Mouse (Mus musculus): ENCODE measurements around the gene Trip4.

Gene Trip4

DNA sequence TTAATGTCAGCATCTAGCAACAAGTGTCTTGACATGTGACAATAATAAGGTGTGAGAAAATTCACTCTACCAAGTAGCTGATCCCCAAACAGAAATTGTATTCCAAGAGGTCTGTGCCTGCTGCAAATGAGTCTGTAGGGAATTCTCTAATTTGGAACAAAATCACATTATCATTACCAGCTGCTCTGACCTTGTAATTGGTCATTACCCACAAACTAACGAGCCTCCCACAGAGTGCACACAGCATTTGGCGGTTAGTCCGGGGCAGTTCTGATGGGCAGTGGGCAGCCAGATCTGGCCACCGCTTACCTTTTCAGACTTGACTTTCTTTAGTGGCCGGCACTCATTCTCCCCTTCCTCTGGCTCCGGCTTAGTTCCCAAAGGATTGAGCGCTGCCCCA, 114.3 kb downstream of the Trip4 start:
- no peak for DNase-seq (ENCODE audit: low read depth, low spot score)

DNA sequence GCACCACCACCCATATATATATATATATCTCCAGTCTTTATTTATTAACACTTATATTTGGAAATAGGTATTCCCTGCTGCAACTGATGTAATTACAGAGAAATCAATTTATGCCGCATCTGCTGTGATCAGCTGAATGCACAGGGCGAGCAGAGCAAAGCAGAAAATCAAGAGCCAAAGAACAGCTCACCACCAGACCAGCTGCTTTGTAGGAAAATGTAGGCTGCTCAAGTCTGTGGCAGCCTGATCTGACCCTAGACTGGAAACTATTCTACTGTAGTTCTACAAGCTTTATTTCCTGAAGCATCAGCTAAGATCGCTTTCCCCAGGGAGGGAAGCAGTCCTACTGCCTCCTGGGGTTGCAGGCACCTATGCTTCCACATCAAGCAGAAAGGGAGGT, 115.1 kb downstream of the Trip4 start:
- no peak for DNase-seq (ENCODE audit: low read depth, low spot score)

DNA sequence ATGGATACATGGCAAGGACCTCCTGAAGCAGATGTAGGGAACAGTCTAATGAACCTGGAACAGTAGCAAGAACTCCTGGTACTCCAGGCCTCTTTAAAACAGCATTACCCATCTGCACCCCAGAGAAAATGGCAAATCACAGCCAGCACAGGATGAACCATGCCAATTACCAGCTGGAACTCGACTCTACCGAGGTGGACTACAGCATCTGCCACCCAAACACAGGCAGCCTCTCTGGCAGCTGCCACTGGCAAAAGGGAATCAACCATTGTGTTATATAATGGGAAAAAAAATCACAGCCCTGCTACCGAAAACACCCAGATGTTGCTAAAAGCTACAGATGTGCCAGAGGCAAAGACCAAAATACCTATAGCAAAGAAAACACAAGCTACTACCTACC, 115.5 kb downstream of the Trip4 start:
- DNase-seq (ENCODE audit: low read depth, low spot score), result no peak

DNA sequence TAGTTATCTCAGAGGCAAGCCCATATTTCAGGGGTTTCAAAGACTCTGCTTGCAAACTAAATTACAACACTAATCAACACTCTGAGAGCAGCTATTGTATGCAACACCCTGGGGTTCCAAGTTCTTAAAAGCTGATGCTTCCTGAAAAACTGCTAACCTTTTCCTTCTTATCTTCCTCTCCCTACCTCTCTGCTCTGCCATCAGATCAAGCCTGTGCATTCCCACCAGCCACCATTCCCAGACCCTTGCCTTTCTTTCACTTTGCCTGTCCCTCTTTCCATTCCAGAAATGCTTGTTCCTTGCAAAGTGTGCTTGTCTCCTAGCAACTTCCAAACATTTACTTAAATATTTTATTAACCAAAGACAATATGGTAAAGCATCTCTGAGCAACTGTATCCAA, 116.7 kb downstream of the Trip4 start:
- no peak for DNase-seq (ENCODE audit: low read depth, low spot score)

DNA sequence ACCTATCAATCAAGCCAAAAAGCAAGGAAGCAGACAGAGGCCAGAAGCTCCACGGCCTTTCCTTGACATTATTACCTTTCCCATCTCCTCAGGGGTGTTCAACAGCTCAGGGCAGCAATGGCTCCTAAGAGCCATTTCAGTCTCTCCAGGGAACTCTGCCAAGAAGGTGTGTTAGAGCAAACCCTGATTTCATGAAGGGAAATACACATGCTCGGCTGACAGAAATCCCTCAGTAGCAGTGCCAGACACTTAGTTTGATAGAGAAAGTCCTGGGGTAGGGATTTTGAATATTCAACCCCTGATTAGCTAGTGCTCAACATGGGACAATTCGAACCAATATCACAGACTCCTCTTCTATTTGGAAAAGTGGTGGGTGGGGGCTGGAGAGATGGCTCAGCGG, 117.5 kb downstream of the Trip4 start:
- DNase-seq (ENCODE audit: low read depth, low spot score), result no peak

DNA sequence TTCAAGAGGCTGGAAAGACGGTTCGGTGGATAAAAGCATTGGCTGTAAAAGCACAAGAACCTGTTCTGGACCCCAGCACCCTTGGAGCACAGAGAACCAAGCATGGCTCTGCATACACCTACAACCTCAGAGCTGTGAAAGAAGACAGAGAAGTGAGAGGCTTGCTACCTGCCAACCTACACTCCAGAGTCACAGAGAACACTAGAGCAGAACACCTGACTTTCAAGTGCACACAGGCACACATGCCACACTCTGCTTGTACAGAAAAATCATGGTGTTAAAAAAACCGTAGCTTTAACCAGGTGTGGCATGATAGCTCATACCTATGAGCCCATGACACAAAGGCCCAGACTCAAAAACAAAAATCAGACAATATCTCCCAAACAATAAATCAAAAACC, 118.8 kb downstream of the Trip4 start:
- no peak for DNase-seq (ENCODE audit: low read depth, low spot score)

DNA sequence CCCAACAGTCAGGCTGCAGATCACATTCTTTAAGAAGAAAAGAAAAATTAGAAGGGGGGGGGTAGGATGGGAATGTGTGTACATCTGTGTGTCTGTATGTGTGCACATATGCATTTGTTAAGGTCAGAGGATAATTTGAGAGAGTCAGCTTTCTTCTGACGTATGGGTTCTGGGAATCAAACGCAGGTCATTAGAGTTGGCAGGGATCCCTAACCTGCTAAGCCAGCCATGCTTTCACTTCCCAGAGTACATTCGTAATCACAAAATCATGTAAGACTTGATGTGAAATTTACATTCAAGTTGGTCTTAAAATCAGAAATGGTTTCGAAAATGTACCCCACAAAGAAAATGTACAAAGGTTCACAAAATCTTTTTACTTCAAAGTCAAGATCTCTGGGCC, 120.0 kb downstream of the Trip4 start:
- DNase-seq (ENCODE audit: low read depth, low spot score), result no peak

DNA sequence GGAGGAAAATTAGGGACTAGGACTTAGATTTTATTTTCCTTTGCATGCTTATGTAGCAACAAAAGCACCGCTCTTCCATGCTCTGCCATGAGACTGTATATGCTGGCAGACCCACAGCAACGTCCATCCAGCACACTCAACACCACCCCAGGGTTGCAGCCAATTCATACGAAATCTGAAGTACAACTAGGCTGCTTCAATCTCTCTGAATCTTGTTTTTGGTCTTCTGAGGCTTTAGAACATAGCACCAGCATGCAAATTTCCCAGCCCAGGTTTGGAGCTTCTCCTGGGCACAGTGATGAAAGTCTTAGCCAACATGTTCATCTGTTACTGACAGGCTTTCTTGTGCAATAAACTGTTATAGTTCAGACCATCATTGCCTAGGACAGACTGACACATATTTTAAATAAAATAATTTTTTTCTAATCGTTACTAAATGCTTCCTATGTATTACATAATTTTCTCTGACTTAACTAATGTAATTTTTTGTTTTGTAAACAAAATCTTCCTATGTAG, 120.7 kb downstream of the Trip4 start:
- no peak for DNase-seq (ENCODE audit: low read depth, low spot score)

DNA sequence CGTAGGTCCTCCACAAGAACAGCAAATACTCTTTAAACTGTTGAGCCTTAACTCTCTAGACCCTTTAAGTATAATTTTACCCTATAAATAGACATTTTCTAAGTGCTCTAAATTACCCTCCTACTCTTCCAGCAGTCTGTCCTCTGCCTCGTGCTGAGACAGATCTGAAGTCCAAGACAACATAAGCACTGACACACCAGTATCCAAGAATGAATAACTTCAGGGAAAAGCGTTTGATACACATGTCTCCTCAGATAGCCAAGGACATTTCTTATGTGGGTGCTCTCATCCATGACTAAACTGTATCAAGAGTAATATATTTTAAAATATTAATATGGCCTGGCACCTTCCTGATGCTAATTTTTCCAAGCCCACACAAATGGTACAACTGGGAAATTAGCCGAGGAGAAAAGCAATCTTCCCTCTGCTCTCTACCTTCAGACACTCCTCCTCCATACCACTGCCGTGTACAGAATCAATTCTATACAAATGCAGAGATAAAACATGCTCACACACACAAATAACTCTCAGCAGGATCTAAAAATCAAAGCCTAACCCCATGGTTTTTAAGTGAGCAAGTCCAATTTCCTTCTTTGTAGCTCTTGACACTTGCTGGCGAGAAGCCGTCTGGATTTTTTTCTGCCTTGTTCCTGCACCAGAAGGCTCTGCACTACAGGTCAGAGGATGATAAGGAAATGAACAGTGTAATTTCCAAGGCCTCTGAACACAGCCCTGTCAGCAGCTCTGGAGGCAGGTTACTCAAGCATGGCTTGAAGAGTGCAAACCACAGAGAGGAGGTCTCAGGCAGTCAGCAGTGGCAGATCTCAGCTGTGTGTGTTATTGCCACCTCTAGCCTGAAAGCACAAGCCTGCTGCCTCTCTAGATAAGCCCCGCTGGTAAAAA, 121.5 kb downstream of the Trip4 start:
- DNase-seq (ENCODE audit: low read depth, low spot score), result no peak

DNA sequence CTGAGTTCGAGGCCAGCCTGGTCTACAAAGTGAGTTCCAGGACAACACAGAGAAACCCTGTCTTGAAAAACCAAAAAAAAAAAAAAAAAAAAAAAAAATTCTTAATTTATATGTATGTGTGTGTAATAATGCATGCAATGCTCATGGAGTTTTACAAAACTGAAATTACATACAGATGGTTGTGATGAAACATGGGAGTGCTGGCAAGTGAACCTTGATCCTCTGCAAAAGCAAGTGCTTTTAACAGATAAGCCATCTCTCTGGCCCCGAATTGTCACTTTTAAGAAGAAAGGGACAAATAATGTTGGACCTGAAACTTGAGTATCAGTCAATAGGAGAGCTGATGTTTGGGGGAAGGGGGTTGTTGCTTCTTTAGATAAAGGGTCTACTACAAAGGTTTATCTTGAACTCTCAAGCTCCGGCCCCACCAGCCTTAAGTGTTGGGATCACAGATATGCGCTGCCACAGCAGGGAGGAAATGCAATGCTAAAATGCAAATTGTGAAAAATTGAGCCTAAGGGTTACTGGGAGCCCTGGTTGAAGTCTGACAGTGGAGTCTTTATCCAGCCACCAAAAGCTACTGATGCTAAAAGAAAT, 122.7 kb downstream of the Trip4 start:
- DNase-seq (ENCODE audit: low read depth, low spot score), result peak; percentile 19

DNA sequence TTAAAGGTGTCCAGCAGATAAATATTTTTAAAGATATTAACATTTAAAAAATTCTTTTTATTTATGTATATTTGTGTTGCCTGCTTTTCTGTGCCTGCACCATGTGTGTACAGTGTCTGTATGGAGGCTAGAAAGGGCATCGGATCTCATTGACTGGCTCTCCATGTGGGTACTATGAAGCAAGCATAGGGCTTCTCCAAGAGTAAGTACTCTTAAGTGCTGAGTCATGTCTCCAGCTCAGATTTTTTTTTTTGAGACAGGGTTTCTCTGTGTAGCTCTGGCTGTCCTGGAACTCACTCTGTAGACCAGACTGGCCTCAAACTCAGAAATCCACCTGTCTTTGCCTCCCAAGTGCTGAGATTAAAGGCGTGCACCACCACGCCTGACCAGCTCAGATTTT, 129.0 kb downstream of the Trip4 start:
- peak; percentile 25 for DNase-seq (ENCODE audit: low read depth, low spot score)
